In genomic region chr9:100400366-100400765, GRCm38 (mm10) we compare ENCODE assay signal across 8 mouse cellular contexts.
DNase-seq lines count a peak whose midpoint lies in the region; ATAC-seq and TF ChIP-seq lines count a peak whose summit lies in the region.

No protein-coding gene starts in this region.

- no peak overlapping the region for H3K27ac ChIP-seq in forebrain, embryonic 14.5 days (ENCODE audit: low read depth, low read length)
- H3K27ac ChIP-seq in lung, embryonic 14.5 days (ENCODE audit: low read depth) = no peak overlapping the region

- H3K36me3 ChIP-seq in forebrain, embryonic 14.5 days (ENCODE audit: control insufficient read depth, insufficient read depth, low read length) = no peaks in the 10 kb centered on the region
- no peaks in the 10 kb centered on the region for H3K36me3 ChIP-seq in lung, embryonic 14.5 days (ENCODE audit: insufficient read depth)

- H3K4me1 ChIP-seq in forebrain, embryonic 14.5 days (ENCODE audit: control insufficient read depth, insufficient read depth, low read length) = no peaks in the 10 kb centered on the region
- H3K4me1 ChIP-seq in lung, embryonic 14.5 days (ENCODE audit: insufficient read depth) = no peaks in the 10 kb centered on the region

- no peaks in the 10 kb centered on the region for H3K27me3 ChIP-seq in forebrain, embryonic 14.5 days (replicated peaks; ENCODE audit: control insufficient read depth, insufficient read depth, low read length)
- no peaks in the 10 kb centered on the region for H3K27me3 ChIP-seq in lung, embryonic 14.5 days (ENCODE audit: insufficient read depth, low read length)

- no peak overlapping the region for H3K9ac ChIP-seq in forebrain, embryonic 14.5 days (ENCODE audit: low read length)
- no peak overlapping the region for H3K9ac ChIP-seq in lung, embryonic 14.5 days

- H3K4me3 ChIP-seq in forebrain, embryonic 14.5 days (ENCODE audit: low read depth, low read length) = no peak overlapping the region
- no peak overlapping the region for H3K4me3 ChIP-seq in lung, embryonic 14.5 days (ENCODE audit: low read depth, low read length)

- peak; percentile 5 for DNase-seq in cerebellum, adult 11 months
- DNase-seq in cerebellum, adult 11-12 months = no peak
- peak; percentile 75 for DNase-seq in 416B (ENCODE audit: low read depth)
- peak; percentile 69 for DNase-seq in brain, adult 2 months (ENCODE audit: low read depth, low spot score)
- peak; percentile 89 for DNase-seq in forebrain, embryonic 14.5 days (ENCODE audit: low spot score)
- DNase-seq in kidney, adult 9 months = peak; percentile 62
- peak; percentile 93 for DNase-seq in lung, embryonic 14.5 days
- DNase-seq in right cerebral cortex, postnatal 10 days (ENCODE audit: low spot score in 2 of 2) = peak; percentile 30 to 58

- peak; percentile 76; the same call in 1 of the 2 replicates for ATAC-seq in forebrain, embryonic 14.5 days
- peak; percentile 67; the same call in 1 of the 2 replicates for ATAC-seq in lung, embryonic 14.5 days (ENCODE audit: insufficient read depth)

- TF ChIP-seq CTCF in lung, embryonic 14.5 days (IDR thresholded peaks at IDR 0.05; ENCODE audit: low read depth) = peak; percentile 70

- no peaks in the 10 kb centered on the region for H3K9me3 ChIP-seq in forebrain, embryonic 14.5 days (replicated peaks; ENCODE audit: control insufficient read depth, low read length)
- no peaks in the 10 kb centered on the region for H3K9me3 ChIP-seq in lung, embryonic 14.5 days (ENCODE audit: low read depth, low read length)

- H3K4me2 ChIP-seq in forebrain, embryonic 14.5 days (ENCODE audit: low read length) = no peak overlapping the region
- no peak overlapping the region for H3K4me2 ChIP-seq in lung, embryonic 14.5 days

- WGBS in forebrain, embryonic 14.5 days = 18% methylated on average over 8 of the region's 8 CpGs
- WGBS in lung, embryonic 14.5 days = 16% methylated on average over 8 of the region's 8 CpGs
